ENCODE assay signal across 16 mouse cellular contexts in the genomic region with DNA sequence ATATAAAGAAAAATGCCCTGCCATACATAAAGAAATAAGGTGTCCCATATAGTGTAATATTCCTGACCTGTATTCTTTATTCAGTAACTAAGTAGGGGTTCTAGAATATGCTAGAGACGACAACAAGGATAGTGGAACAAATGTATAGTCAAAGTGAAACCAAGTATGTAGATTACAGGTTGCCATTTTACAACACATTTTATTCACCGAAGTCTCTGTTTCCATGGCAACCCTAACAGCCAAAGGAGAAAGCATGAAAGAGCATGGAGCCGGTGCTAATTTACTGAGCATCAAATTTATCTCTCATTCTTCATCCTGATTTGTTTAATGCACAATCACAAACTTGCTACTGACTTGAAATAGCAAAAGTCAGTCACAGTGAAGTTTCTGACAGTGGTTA. TPM values are rescaled to one million over a fixed set of nuclear protein-coding genes. Genes with fewer than 3 reads are reported as not detected.
A peak's percentile ranks its signal among the peaks of the same experiment; 100 is the strongest.
DNase-seq lines count a peak whose midpoint lies in the region; ATAC-seq lines count a peak whose summit lies in the region.
"Had no signal": no experiment of that assay in that cellular context is flagged by ENCODE, and none has a peak within 500 bp of the region (broad histone marks: within the 10 kb centered on the region; RNA-seq: fewer than 3 reads in every experiment).

No protein-coding gene starts in this region.

- H3K27ac ChIP-seq in neural tube, embryonic 11.5 days (ENCODE audit: low read depth, low read length), result no peak overlapping the region
- H3K27ac ChIP-seq: heart, embryonic 13.5 days; midbrain, embryonic 12.5 days had no signal

- WGBS in neural tube, embryonic 11.5 days, result 43% methylated on average over 3 of the region's 3 CpGs

- ATAC-seq in neural tube, embryonic 11.5 days (ENCODE audit: insufficient read depth, low FRiP score, low TSS enrichment), result peak; percentile 55; the same call in 1 of the 2 replicates

- no peaks in the 10 kb centered on the region for H3K36me3 ChIP-seq in neural tube, embryonic 11.5 days (ENCODE audit: control insufficient read depth, insufficient read depth, low read length)
- H3K36me3 ChIP-seq: heart, embryonic 13.5 days; midbrain, embryonic 12.5 days had no signal

- H3K9ac ChIP-seq in neural tube, embryonic 11.5 days (ENCODE audit: low read length), result no peak overlapping the region
- H3K9ac ChIP-seq: heart, embryonic 13.5 days; midbrain, embryonic 12.5 days had no signal

- peak; percentile 0 to 4 for DNase-seq in frontal cortex, postnatal 36 days (ENCODE audit: low spot score in 2 of 2)
- DNase-seq in frontal cortex, postnatal 10 days (ENCODE audit: low spot score in 2 of 2), result no peak
- DNase-seq in neural tube, embryonic 11.5 days (ENCODE audit: low spot score), result no peak
- no peak for DNase-seq in neural tube, embryonic 10.5 days (ENCODE audit: extremely low spot score, low spot score)
- peak; percentile 63 for DNase-seq in brain, adult 2 months (ENCODE audit: low read depth, low spot score)
- peak; percentile 10 for DNase-seq in telencephalon, adult 2 months (ENCODE audit: low read depth, low spot score)
- DNase-seq in kidney, adult 8-10 months, result no peak
- DNase-seq: adrenal gland, postnatal 14 days; cerebellum, adult 11 months; gastrocnemius, postnatal 25 days; kidney, postnatal 10 days; liver; right cerebral cortex, postnatal 25 days; thymus, postnatal 25 days had no signal

- no peak overlapping the region for H3K4me3 ChIP-seq in neural tube, embryonic 11.5 days (ENCODE audit: low read depth, low read length)
- H3K4me3 ChIP-seq: heart, embryonic 13.5 days; midbrain, embryonic 12.5 days had no signal

- H3K4me1 ChIP-seq in neural tube, embryonic 11.5 days (ENCODE audit: control insufficient read depth, insufficient read depth, low read length), result no peaks in the 10 kb centered on the region
- H3K4me1 ChIP-seq: heart, embryonic 13.5 days; midbrain, embryonic 12.5 days had no signal

- no peak overlapping the region for H3K4me2 ChIP-seq in neural tube, embryonic 11.5 days (ENCODE audit: low read depth)
- H3K4me2 ChIP-seq: heart, embryonic 13.5 days; midbrain, embryonic 12.5 days had no signal

- no peaks in the 10 kb centered on the region for H3K27me3 ChIP-seq in neural tube, embryonic 11.5 days (ENCODE audit: control insufficient read depth, insufficient read depth, low read length)
- H3K27me3 ChIP-seq: heart, embryonic 13.5 days; midbrain, embryonic 12.5 days had no signal

- no peaks in the 10 kb centered on the region for H3K9me3 ChIP-seq in neural tube, embryonic 11.5 days (ENCODE audit: control insufficient read depth, low read length)
- H3K9me3 ChIP-seq: heart, embryonic 13.5 days; midbrain, embryonic 12.5 days had no signal

RNA-seq across cellular contexts. Expression of gene Pdss1, which starts 37.8 kb away (rescaled TPM):
- 22.6 and 23.7 TPM in 2 replicates for polyA plus RNA-seq in neural tube, embryonic 11.5 days (2014; fragmentation: Nextera tagmentation; extraction: Ambion mirVana)

Comparison
In these comparisons a context has a peak if more than half of its experiments do, and no peak if none do; other contexts are left out.
1. DNase-seq: peak in frontal cortex, postnatal 36 days (2 of 2), brain, adult 2 months (single experiment) and telencephalon, adult 2 months (single experiment); none in frontal cortex, postnatal 10 days (0 of 2), neural tube, embryonic 11.5 days (single experiment), neural tube, embryonic 10.5 days (single experiment) and kidney, adult 8-10 months (0 of 2).